Mouse (Mus musculus) thymus, adult 2 months (tissue): ENCODE measurements around the gene Gsg1l. TPM values are rescaled to one million over a fixed set of nuclear protein-coding genes. Genes with fewer than 3 reads are reported as not detected.

Experiments
- DNase-seq: peaks from one replicate; pipeline ENCODE4 v3.0.0; 2021
- H3K27ac ChIP-seq: fragments of 200-500 bp; 2 replicates; pipeline ENCODE4 v1.5.1; 2012; ENCODE audit warnings: low read length, control low read depth; ENCODE audit not compliant: control insufficient read depth, insufficient read depth
- H3K27me3 ChIP-seq: fragments of 200-500 bp; 2 replicates; pipeline ENCODE4 v1.6.1; 2012; ENCODE audit warnings: mild to moderate bottlenecking, low read length, moderate library complexity, mixed read lengths; ENCODE audit not compliant: control insufficient read depth, insufficient read depth
- H3K36me3 ChIP-seq: fragments of 200-500 bp; 2 replicates; pipeline ENCODE4 v1.6.1; 2012; ENCODE audit warnings: mild to moderate bottlenecking, low read length, moderate library complexity; ENCODE audit not compliant: control insufficient read depth, insufficient read depth
- H3K4me1 ChIP-seq: fragments of 200-500 bp; replicated peaks from 2 replicates; pipeline ENCODE4 v1.6.1; 2012; ENCODE audit warnings: low read length; ENCODE audit not compliant: control insufficient read depth, insufficient read depth
- H3K4me3 ChIP-seq: fragments of 200-500 bp; 2 replicates; pipeline ENCODE4 v1.5.1; 2012; ENCODE audit warnings: mild to moderate bottlenecking, low read length, control low read depth, moderate library complexity; ENCODE audit not compliant: control insufficient read depth, insufficient read depth
- CTCF ChIP-seq: fragments of 200-500 bp; IDR thresholded peaks from 2 replicates; pipeline ENCODE4 v1.5.1; 2012; ENCODE audit warnings: mild to moderate bottlenecking, control low read depth, low read length, moderate library complexity, borderline replicate concordance; ENCODE audit not compliant: control insufficient read depth, poor library complexity, insufficient read depth; ENCODE audit errors: extremely low read depth
- POLR2A ChIP-seq: fragments of 200-500 bp; IDR thresholded peaks from 2 replicates; pipeline ENCODE4 v1.6.1; 2012; ENCODE audit warnings: mild to moderate bottlenecking, low read length, control low read depth, moderate library complexity; ENCODE audit not compliant: control insufficient read depth, poor library complexity, insufficient read depth; ENCODE audit errors: extremely low read depth
- WGBS: fragments of 180-500 bp; shearing (Covaris S2); methylation state at CpG from one replicate; pipeline ENCODE4 v1.1.7; 2018; 5-methylcytosine and 5-hydroxymethylcytosine counted together
- polyA plus RNA-seq: library from polyadenylated mRNA; depleted of rRNA; stranded (reverse); fragments of >200 nt; gene quantifications from 2 replicates; pipeline ENCODE4 v1.2.3, GENCODE M21; 2012

Gsg1l gene
- polyA plus RNA-seq, 1 experiment = 0.94 TPM

- Histone ChIP-seq H3K4me1 (no peaks in the 10 kb centered on the region), H3K27ac (no peak overlapping the region), H3K4me3 (no peak overlapping the region), H3K27me3 (no peaks in the 10 kb centered on the region), H3K36me3 (no peaks in the 10 kb centered on the region)
- DNase-seq = no peak
- TF ChIP-seq POLR2A (no peak), CTCF (no peak)
- WGBS = 77% methylated on average over 6 of the region's 6 CpGs
Observed at GRCm38 (mm10) chr7:125992356-125992891, 89.8 kb downstream of the Gsg1l start.

- Histone ChIP-seq H3K4me3 (no peak overlapping the region), H3K36me3 (no peaks in the 10 kb centered on the region), H3K27ac (no peak overlapping the region), H3K27me3 (no peaks in the 10 kb centered on the region), H3K4me1 (no peaks in the 10 kb centered on the region)
- DNase-seq = no peak
- WGBS = 80% methylated on average over 2 of the region's 2 CpGs
- TF ChIP-seq POLR2A (no peak), CTCF (no peak)
Observed at GRCm38 (mm10) chr7:125991846-125992245, 90.4 kb downstream of the Gsg1l start.

- Histone ChIP-seq H3K4me1 (no peaks in the 10 kb centered on the region), H3K27me3 (no peaks in the 10 kb centered on the region), H3K4me3 (no peak overlapping the region), H3K36me3 (no peaks in the 10 kb centered on the region), H3K27ac (no peak overlapping the region)
- TF ChIP-seq POLR2A (no peak), CTCF (no peak)
- WGBS = 89% methylated on average over 7 of the region's 7 CpGs
- DNase-seq = no peak
Observed at GRCm38 (mm10) chr7:125989969-125990368, 92.2 kb downstream of the Gsg1l start.

GRCm38 (mm10) chr7:125989489-125989888, 92.7 kb downstream of the Gsg1l start:
- Histone ChIP-seq H3K4me1 (no peaks in the 10 kb centered on the region), H3K27ac (no peak overlapping the region), H3K27me3 (no peaks in the 10 kb centered on the region), H3K4me3 (no peak overlapping the region), H3K36me3 (no peaks in the 10 kb centered on the region)
- TF ChIP-seq CTCF (no peak), POLR2A (no peak)
- WGBS = 81% methylated on average over 4 of the region's 4 CpGs
- no peak for DNase-seq

GRCm38 (mm10) chr7:125988326-125988725, 93.9 kb downstream of the Gsg1l start:
- TF ChIP-seq CTCF (no peak), POLR2A (no peak)
- no peaks in the 10 kb centered on the region for H3K36me3 ChIP-seq
- H3K4me3 ChIP-seq = no peak overlapping the region
- no peaks in the 10 kb centered on the region for H3K4me1 ChIP-seq
- no peaks in the 10 kb centered on the region for H3K27me3 ChIP-seq
- WGBS = 96% methylated on average over 3 of the region's 3 CpGs
- DNase-seq = no peak
- no peak overlapping the region for H3K27ac ChIP-seq

GRCm38 (mm10) chr7:125987117-125987516, 95.1 kb downstream of the Gsg1l start:
- Histone ChIP-seq H3K36me3 (no peaks in the 10 kb centered on the region), H3K4me3 (no peak overlapping the region), H3K27me3 (no peaks in the 10 kb centered on the region), H3K27ac (no peak overlapping the region), H3K4me1 (no peaks in the 10 kb centered on the region)
- no peak for DNase-seq
- 89% methylated on average over 3 of the region's 3 CpGs for WGBS
- no peak for TF ChIP-seq CTCF
- no peak for TF ChIP-seq POLR2A

GRCm38 (mm10) chr7:125985565-125985964, 96.6 kb downstream of the Gsg1l start:
- TF ChIP-seq POLR2A = no peak
- TF ChIP-seq CTCF = no peak
- no peaks in the 10 kb centered on the region for H3K4me1 ChIP-seq
- DNase-seq = no peak
- no peak overlapping the region for H3K27ac ChIP-seq
- WGBS = 75% methylated on average over 10 of the region's 10 CpGs
- H3K4me3 ChIP-seq = no peak overlapping the region
- H3K36me3 ChIP-seq = no peaks in the 10 kb centered on the region
- no peaks in the 10 kb centered on the region for H3K27me3 ChIP-seq
